Mouse (Mus musculus): ENCODE measurements around the gene Gm14288. TPM values are rescaled to one million over a fixed set of nuclear protein-coding genes. Genes with fewer than 3 reads are reported as not detected.

The Gm14288 gene
- polyA plus RNA-seq (2017; shearing (Covaris generic)) = not detected

DNA sequence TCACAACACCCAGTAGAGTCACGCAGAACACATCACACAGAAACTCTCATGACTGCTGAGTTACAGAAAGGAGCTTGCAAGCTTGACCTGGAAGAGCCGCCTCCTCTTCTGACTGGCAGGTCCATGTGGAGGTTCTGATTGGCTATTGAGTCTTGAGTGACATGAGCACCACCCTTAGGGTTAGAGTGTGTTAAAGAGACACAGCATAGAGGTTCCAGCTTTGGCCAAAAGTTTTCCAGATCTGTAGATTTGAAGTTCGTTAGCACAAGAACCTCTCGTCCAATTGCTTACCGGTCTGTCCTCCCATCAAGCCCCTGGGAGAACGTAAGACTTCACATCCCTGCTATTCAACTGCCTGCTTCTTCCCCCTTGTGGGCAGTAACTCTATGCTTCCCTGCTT is at the start of gene Gm14288:
Gene Gm14288 (minus strand): TSS at position 101 of the 400 bp plus-strand sequence.

DNA sequence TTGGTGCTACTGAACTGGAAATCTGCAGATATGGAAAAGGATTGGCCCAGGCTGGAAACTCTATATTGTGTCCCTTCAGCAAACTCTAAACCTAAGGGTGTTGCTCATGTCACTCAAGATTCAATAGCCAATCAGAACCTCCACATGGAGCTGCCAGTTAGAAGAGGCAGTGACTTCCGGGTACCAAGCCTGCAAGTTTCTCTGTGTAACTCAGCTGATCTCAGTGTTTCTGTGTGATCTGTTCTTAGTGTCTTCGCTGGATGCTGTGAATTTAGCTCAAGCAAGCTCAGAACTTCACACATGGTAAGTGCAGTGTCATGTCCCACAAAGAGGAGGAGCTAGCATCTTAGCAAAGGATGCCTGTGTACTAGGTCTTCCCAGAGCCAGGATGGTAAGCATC is 59.7 kb downstream of the Gm14288 start, which contains the start of gene Gm2007:
Gene Gm2007 (plus strand): TSS at position 301 of the 400 bp plus-strand sequence.

Other genes starting within 250 kb of the Gm14288 start
- not detected for gene Gm11007, start 157.1 kb downstream of the Gm14288 start, polyA plus RNA-seq (2017; shearing (Covaris generic))
- gene Zfp969, start 97.4 kb downstream of the Gm14288 start, polyA plus RNA-seq (2017; shearing (Covaris generic)) = not detected
- gene Gm2007, start 59.6 kb downstream of the Gm14288 start, polyA plus RNA-seq (2017; shearing (Covaris generic)) = not detected
- 7.9 TPM for gene Gm6710, start 68.1 kb upstream of the Gm14288 start, polyA plus RNA-seq (2017; shearing (Covaris generic))
- gene Zfp966, start 130.0 kb upstream of the Gm14288 start, polyA plus RNA-seq (2017; shearing (Covaris generic)) = 7.2 TPM
- gene Gm2026, start 164.2 kb upstream of the Gm14288 start, polyA plus RNA-seq (2017; shearing (Covaris generic)) = 8.9 TPM

Data from inflammation-experienced regulatory T-cells, adult 16 weeks (primary cell).